Mouse (Mus musculus) G1E (cell line): ENCODE measurements around the gene Mtmr12.

ENCODE experiments used
- CTCF ChIP-seq: IDR thresholded peaks from 2 replicates; pipeline ENCODE4 v1.5.1; 2012; ENCODE audit warnings: low read depth, low read length, inconsistent platforms, mixed read lengths
- GATA1 ChIP-seq: IDR thresholded peaks from 2 replicates; pipeline ENCODE4 v1.6.1; 2012; ENCODE audit warnings: borderline replicate concordance, low read length, inconsistent platforms, mixed read lengths
- GATA2 ChIP-seq: IDR thresholded peaks from 2 replicates; pipeline ENCODE4 v1.6.1; 2012; ENCODE audit warnings: low read depth, low read length, inconsistent platforms, borderline replicate concordance
- POLR2AphosphoS5 ChIP-seq: IDR thresholded peaks from 2 replicates; pipeline ENCODE4 v1.6.1; 2012; ENCODE audit warnings: low read depth, low read length, inconsistent platforms; ENCODE audit not compliant: insufficient replicate concordance
- TAL1 ChIP-seq: conservative IDR thresholded peaks from 2 replicates; pipeline ENCODE4 v1.6.1; 2012; ENCODE audit warnings: low read depth, low read length, inconsistent platforms, mixed read lengths

DNA sequence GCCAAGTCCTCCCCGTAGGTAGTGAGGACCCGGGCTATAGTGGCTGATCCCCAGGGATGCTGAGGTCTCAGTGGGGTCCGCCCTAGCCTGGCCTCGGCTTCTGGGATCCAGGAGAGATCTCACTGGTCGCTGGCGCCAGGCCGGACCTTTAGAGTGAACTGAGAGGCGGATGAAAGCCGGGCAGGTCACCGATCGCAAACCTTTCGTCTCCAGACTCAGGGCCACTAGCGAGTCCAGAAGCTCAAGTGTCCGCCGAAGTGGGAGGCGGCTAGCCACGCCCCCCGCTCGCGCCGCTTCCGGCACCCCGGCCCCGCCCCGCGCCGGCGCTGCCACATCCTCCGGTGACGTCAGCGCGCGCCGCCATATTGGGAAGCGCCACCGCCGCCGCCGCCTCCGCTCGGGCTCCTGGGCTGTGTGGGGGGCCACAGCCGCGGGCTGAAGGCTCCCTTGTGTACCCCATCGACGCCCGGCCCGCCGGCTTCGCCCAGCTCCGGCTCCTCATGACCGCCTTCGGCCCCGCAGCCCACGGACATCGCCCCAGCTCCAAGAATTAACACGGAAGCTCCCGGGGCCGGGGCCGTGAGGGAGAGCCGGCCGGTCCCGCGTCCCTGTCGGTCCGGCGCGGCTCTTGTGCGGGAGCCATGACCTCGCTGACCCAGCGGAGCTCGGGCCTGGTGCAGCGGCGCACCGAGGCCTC lies 116.4 kb downstream of the Mtmr12 start, which contains the start of gene Golph3:
- TF ChIP-seq CTCF (no peak), TAL1 (no peak), GATA2 (no peak), POLR2AphosphoS5 (no peak), GATA1 (no peak)
